29 mouse cellular contexts compared by ENCODE assay signal in the genomic region with DNA sequence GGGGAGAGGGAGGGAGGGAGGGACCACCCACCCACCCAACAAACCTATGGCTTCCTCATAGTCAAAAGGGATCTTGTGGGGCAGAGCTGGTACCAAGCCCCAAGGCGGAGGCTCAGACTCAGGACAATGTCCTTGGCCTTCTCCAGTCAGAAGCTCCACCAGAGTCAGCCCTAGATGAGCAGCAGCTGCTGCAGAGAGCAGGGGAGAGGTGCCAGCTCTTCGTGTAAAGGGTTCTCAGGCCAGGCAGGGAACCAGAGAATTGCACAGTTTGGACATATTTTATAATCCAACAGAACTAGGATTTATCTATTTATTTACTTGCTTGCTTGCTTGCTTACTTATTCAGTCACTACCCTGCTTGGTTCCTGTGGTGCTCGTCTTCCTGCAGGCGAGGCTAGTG. TPM values are rescaled to one million over a fixed set of nuclear protein-coding genes. Genes with fewer than 3 reads are reported as not detected.
DNase-seq lines count a peak whose midpoint lies in the region; ATAC-seq and TF ChIP-seq lines count a peak whose summit lies in the region.
"Had no signal": no experiment of that assay in that cellular context is flagged by ENCODE, and none has a peak within 500 bp of the region (broad histone marks: within the 10 kb centered on the region; RNA-seq: fewer than 3 reads in every experiment).

No protein-coding gene starts in this region.

- H3K4me1 ChIP-seq in midbrain, embryonic 12.5 days = peaks cover 37% of the 10 kb centered on the region
- peaks cover 28% of the 10 kb centered on the region for H3K4me1 ChIP-seq in midbrain, embryonic 15.5 days

- H3K9me3 ChIP-seq in midbrain, embryonic 12.5 days = no peaks in the 10 kb centered on the region
- H3K9me3 ChIP-seq in midbrain, embryonic 15.5 days = no peaks in the 10 kb centered on the region
- H3K9me3 ChIP-seq: embryonic facial prominence, embryonic 13.5 days; forebrain, embryonic 10.5 days; heart, embryonic 12.5 days; liver, embryonic 12.5 days; stomach, embryonic 15.5 days had no signal

- peak overlapping the region; percentile 1; the same call in 1 of the 2 replicates for H3K27ac ChIP-seq in gastrocnemius, adult 2 months
- no peak overlapping the region for H3K27ac ChIP-seq in midbrain, embryonic 12.5 days (replicated peaks)
- no peak overlapping the region for H3K27ac ChIP-seq in midbrain, embryonic 15.5 days
- H3K27ac ChIP-seq: embryonic facial prominence, embryonic 13.5 days; forebrain, embryonic 10.5 days; liver, embryonic 12.5 days; stomach, embryonic 15.5 days had no signal

- ATAC-seq in midbrain, embryonic 12.5 days (ENCODE audit: low FRiP score, low read depth) = no peak
- ATAC-seq in midbrain, embryonic 15.5 days (replicated peaks) = no peak
- ATAC-seq: forebrain, postnatal 0 days; intestine, postnatal 0 days; liver, embryonic 12.5 days; liver, postnatal 0 days had no signal

- 87% methylated on average over 4 of the region's 4 CpGs for WGBS in midbrain, embryonic 12.5 days
- WGBS in midbrain, embryonic 15.5 days = 76% methylated on average over 4 of the region's 4 CpGs

- no peak overlapping the region for H3K4me2 ChIP-seq in midbrain, embryonic 12.5 days (replicated peaks)
- H3K4me2 ChIP-seq in midbrain, embryonic 15.5 days = no peak overlapping the region
- H3K4me2 ChIP-seq: embryonic facial prominence, embryonic 13.5 days; heart, embryonic 12.5 days; liver, embryonic 12.5 days; stomach, embryonic 15.5 days had no signal

- H3K9ac ChIP-seq in midbrain, embryonic 12.5 days (replicated peaks) = 0 out of 2 replicates have a peak overlapping the region, but pooled peaks have one; percentile 8
- no peak overlapping the region for H3K9ac ChIP-seq in midbrain, embryonic 15.5 days
- H3K9ac ChIP-seq: embryonic facial prominence, embryonic 13.5 days; forebrain, postnatal 0 days; heart, embryonic 12.5 days; liver, embryonic 12.5 days; liver, postnatal 0 days; stomach, embryonic 15.5 days had no signal

- intact Hi-C loops in gastrocnemius, adult 2 months (cut with DNase I) = no loop called here

- no peak for DNase-seq in gastrocnemius, adult 2 months
- no peak for DNase-seq in gastrocnemius, postnatal 10 days
- peak; percentile 34 for DNase-seq in adrenal gland, postnatal 25 days
- no peak for DNase-seq in right cerebral cortex, postnatal 25 days
- DNase-seq: B cell, adult 2 months; cerebellum, adult 11-12 months; forebrain, postnatal 0 days; gastrocnemius, postnatal 25 days; heart, adult 11 months; heart, postnatal 4 days; kidney, adult 9 months; kidney, postnatal 10 days; layer of hippocampus, postnatal 36 days; left cerebral cortex, postnatal 4 days; liver, postnatal 0 days; lung, postnatal 36 days; midbrain, embryonic 14.5 days; right cerebral cortex, postnatal 14 days had no signal

- TF ChIP-seq CTCF in gastrocnemius, adult 2 months (IDR thresholded peaks at IDR 0.05) = no peak

- no peak overlapping the region; the same call in 1 of the 2 replicates for H3K4me3 ChIP-seq in gastrocnemius, adult 2 months
- H3K4me3 ChIP-seq in midbrain, embryonic 12.5 days = no peak overlapping the region
- H3K4me3 ChIP-seq in midbrain, embryonic 15.5 days = no peak overlapping the region
- H3K4me3 ChIP-seq: embryonic facial prominence, embryonic 13.5 days; forebrain, embryonic 10.5 days; heart, embryonic 12.5 days; liver, embryonic 12.5 days; stomach, embryonic 15.5 days had no signal

- no peaks in the 10 kb centered on the region for H3K36me3 ChIP-seq in midbrain, embryonic 12.5 days
- H3K36me3 ChIP-seq in midbrain, embryonic 15.5 days (replicated peaks) = no peaks in the 10 kb centered on the region
- H3K36me3 ChIP-seq: liver, embryonic 12.5 days; stomach, embryonic 15.5 days had no signal

- 0 out of 2 replicates have a peak, but pooled peaks cover 9% of the 10 kb centered on the region for H3K27me3 ChIP-seq in midbrain, embryonic 12.5 days
- no peaks in the 10 kb centered on the region for H3K27me3 ChIP-seq in midbrain, embryonic 15.5 days (replicated peaks)

RNA-seq across cellular contexts. Expression of a gene that starts 1.5 kb away (rescaled TPM):
- not detected for total RNA-seq in gastrocnemius, adult 2 months (2021)
- not detected for total RNA-seq in gastrocnemius, postnatal 10 days (2021)
- 2.8 and 3.5 TPM in 2 replicates for polyA plus RNA-seq in midbrain, embryonic 12.5 days (2016; fragmentation: Nextera tagmentation; extraction: Ambion mirVana)
- 3.4 and 4.1 TPM in 2 replicates for polyA plus RNA-seq in midbrain, embryonic 15.5 days (2015; fragmentation: Nextera tagmentation; extraction: Ambion mirVana)
- total RNA-seq in adrenal gland, postnatal 25 days (2021) = not detected in 2 replicates
- total RNA-seq: common myeloid progenitor, adult 5-6 weeks; gastrocnemius, postnatal 25 days; heart, postnatal 4 days; megakaryocyte, adult 5-6 weeks had no signal
- polyA plus RNA-seq: heart, embryonic 12.5 days; large intestine, adult 2 months; liver, embryonic 12.5 days; liver, postnatal 0 days had no signal

RNA-seq across cellular contexts. Expression of a gene that starts 17.7 kb away (rescaled TPM):
- 1 to 10 TPM; 3.7 to 4.9 TPM for total RNA-seq in gastrocnemius, adult 2 months (2021)
- 10 to 100 TPM; 12.7 to 13.7 TPM for total RNA-seq in gastrocnemius, postnatal 10 days (2021)
- 50.2 and 53.4 TPM in 2 replicates for polyA plus RNA-seq in midbrain, embryonic 12.5 days (2016; fragmentation: Nextera tagmentation; extraction: Ambion mirVana)
- polyA plus RNA-seq in midbrain, embryonic 15.5 days (2015; fragmentation: Nextera tagmentation; extraction: Ambion mirVana) = 54.1 and 55.9 TPM in 2 replicates
- 24.7 and 30.8 TPM in 2 replicates for total RNA-seq in adrenal gland, postnatal 25 days (2021)

RNA-seq across cellular contexts. Expression of a gene that starts 18.5 kb away (rescaled TPM):
- total RNA-seq in gastrocnemius, adult 2 months (2021) = 10 to 100 TPM in 1 of 2 experiments, 1 to 10 TPM in 1; 4.4 to 12.0 TPM
- 10 to 100 TPM; 13.2 to 16.6 TPM for total RNA-seq in gastrocnemius, postnatal 10 days (2021)
- polyA plus RNA-seq in midbrain, embryonic 12.5 days (2016; fragmentation: Nextera tagmentation; extraction: Ambion mirVana) = 34.6 and 41.1 TPM in 2 replicates
- polyA plus RNA-seq in midbrain, embryonic 15.5 days (2015; fragmentation: Nextera tagmentation; extraction: Ambion mirVana) = 54.7 and 57.2 TPM in 2 replicates
- 14.3 and 23.7 TPM in 2 replicates for total RNA-seq in adrenal gland, postnatal 25 days (2021)

RNA-seq across cellular contexts. Expression of a gene that starts 26.4 kb away (rescaled TPM):
- 10 to 100 TPM; 20.2 to 22.0 TPM for total RNA-seq in gastrocnemius, adult 2 months (2021)
- 10 to 100 TPM; 29.5 to 35.2 TPM for total RNA-seq in gastrocnemius, postnatal 10 days (2021)
- polyA plus RNA-seq in midbrain, embryonic 12.5 days (2016; fragmentation: Nextera tagmentation; extraction: Ambion mirVana) = 99.3 and 103 TPM in 2 replicates
- 73.5 and 76.5 TPM in 2 replicates for polyA plus RNA-seq in midbrain, embryonic 15.5 days (2015; fragmentation: Nextera tagmentation; extraction: Ambion mirVana)
- total RNA-seq in adrenal gland, postnatal 25 days (2021) = 83.6 and 96.8 TPM in 2 replicates

RNA-seq across cellular contexts. Expression of a gene that starts 35.4 kb away (rescaled TPM):
- total RNA-seq in gastrocnemius, adult 2 months (2021) = 1 to 10 TPM; 5.9 to 6.9 TPM
- total RNA-seq in gastrocnemius, postnatal 10 days (2021) = 10 to 100 TPM; 10.5 to 15.6 TPM
- polyA plus RNA-seq in midbrain, embryonic 12.5 days (2016; fragmentation: Nextera tagmentation; extraction: Ambion mirVana) = 17.9 and 19.1 TPM in 2 replicates
- 23.2 and 25.1 TPM in 2 replicates for polyA plus RNA-seq in midbrain, embryonic 15.5 days (2015; fragmentation: Nextera tagmentation; extraction: Ambion mirVana)
- total RNA-seq in adrenal gland, postnatal 25 days (2021) = 12.5 and 15.4 TPM in 2 replicates
